Mouse (Mus musculus) CD8-positive naive resting alpha-beta T cell, adult 2 months (primary cell): ENCODE results near the gene Fam213a.
A peak's percentile ranks its signal among the peaks of the same experiment; 100 is the strongest.

Source experiments
- DNase-seq, 2 experiments: peaks; one replicate each; pipeline ENCODE4 v3.0.0; 2022; ENCODE audit warnings: low read depth in 2 of 2, low spot score in 2 of 2

Fam213a gene

DNA sequence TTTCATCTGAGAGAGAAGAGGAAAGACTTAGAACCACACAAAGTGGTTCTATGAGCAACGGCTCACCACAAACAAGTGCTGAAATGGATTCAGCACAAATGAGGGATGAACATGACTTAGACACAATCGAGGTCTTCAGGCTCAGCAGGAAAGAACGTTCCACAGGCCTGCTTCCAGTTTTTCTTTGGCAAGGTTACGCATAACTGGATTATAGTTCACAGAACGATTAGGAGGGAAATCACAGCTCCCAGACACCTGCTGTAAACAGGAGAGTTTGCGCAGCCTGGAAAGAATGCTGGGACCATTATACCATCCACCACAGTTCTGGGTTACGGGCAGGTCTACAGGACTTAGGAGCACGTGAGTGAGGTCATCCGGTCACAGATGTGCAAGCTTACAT lies 7.9 kb downstream of the Fam213a start:
- no peak for DNase-seq

GRCm38 (mm10) chr14:41004201-41005141 lies 9.1 kb downstream of the Fam213a start:
- DNase-seq: no peak

GRCm38 (mm10) chr14:41001576-41001975 lies 12.0 kb downstream of the Fam213a start:
- no peak for DNase-seq

GRCm38 (mm10) chr14:41000801-41001200 lies 12.8 kb downstream of the Fam213a start:
- no peak for DNase-seq

GRCm38 (mm10) chr14:40999904-41000645 lies 13.5 kb downstream of the Fam213a start:
- DNase-seq: peak in 1 of 2 experiments; percentile 10

GRCm38 (mm10) chr14:40996171-40996570 lies 17.4 kb downstream of the Fam213a start:
- no peak for DNase-seq

- DNase-seq: no peak
These were observed 21.1 kb downstream of the Fam213a start for GRCm38 (mm10) chr14:40992464-40992863.

DNA sequence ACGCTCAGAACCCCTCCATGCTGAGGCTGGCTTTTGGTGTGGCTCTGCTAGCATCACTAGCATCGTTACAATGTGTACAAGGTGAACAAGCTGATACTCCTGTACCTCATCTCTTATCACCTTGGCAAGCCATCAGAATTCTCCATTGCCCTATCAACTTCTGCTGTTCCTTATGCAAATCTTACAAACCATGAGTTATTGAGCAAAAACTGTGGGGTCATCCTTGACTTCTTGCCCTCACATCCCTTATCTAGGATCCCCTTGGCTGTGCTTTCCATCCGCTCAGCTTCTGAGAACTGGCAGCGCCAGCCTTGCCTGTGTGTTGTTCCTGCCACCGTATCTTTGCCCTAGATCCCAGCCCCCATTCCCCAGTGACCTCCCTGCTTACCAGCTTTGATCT lies 24.8 kb downstream of the Fam213a start:
- DNase-seq: no peak

- no peak for DNase-seq
These were observed 26.4 kb downstream of the Fam213a start for GRCm38 (mm10) chr14:40987184-40987583.

DNA sequence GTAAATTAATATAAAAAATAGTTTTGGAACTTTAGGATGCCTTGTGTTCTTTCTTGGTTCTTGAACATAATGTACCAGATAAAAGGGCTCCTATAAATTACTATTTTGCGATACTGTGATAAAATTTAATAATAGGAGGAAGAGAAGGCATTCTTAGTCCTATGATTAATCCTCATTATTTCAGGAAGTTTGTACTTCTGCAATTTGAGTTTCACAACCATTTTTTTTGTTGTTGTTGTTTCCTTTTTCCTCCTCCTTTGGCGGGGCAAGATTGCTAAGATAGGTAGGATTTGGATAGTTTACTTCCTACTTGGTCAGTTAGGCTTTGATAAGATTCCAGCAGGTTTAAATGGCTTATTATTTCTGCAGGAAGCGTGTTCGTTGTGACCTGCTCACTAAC lies 28.0 kb downstream of the Fam213a start:
- no peak for DNase-seq

- no peak for DNase-seq
These were observed 33.9 kb downstream of the Fam213a start for GRCm38 (mm10) chr14:40979723-40980122.

GRCm38 (mm10) chr14:40979002-40979401 lies 34.6 kb downstream of the Fam213a start:
- DNase-seq: no peak

DNA sequence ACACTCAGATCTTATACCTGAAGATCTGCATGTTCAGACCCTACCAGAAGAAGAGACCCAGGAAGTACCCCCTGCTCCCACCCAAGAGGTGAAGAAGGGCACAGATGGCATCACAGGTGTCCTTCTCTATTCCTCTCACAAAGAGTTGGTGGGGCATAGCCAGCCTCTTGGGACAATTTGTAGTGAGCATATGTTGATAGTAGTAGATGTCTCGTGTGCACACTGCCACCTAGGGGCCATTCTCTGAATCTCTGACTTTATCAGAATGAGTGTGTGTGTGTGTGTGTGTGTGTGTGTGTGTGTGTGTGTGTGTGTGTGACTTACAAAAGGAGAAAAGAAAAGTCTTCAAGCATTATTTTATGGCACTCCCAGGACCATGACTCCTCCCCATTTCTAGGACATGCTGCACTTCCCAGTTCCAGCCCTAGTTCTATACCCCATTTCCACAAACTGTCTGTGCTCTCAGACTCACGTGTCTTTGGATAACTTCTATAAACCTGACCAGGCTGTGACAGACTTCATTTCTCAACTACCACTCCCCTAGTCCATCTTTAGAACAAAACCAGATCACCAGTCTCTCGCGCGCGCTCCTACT lies 38.4 kb downstream of the Fam213a start:
- peak; percentile 60 to 74 for DNase-seq

GRCm38 (mm10) chr14:40968051-40968450 lies 45.5 kb downstream of the Fam213a start:
- DNase-seq: no peak

- DNase-seq: no peak
These were observed 46.0 kb downstream of the Fam213a start for GRCm38 (mm10) chr14:40967598-40967900.

GRCm38 (mm10) chr14:40966862-40967597 lies 46.6 kb downstream of the Fam213a start:
- peak; percentile 91 to 94 for DNase-seq

DNA sequence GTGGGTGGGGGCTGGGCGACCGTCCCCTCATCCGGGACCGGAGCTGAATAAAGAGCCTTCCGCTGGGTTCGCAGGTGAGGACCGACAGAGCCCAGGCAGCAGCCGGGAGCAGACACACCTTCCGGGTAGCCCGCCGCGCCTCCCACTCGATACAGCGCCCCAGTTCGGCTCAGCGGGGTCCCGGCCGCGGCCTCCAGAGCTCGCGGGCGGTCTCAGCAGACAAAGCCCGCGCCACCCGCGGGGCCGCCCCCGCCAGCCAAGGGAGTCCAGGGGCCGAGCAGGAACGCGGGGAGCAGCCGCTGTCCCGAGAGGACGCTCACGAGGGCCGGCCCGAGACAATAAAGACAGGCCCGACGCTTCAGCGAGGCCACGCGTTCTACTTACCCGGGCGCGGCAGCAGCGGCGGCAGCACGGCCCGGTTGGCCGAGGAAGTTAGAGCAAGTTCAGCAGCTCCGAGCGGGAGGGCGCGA lies 47.2 kb downstream of the Fam213a start, which contains the start of gene Tspan14:
Tspan14 (minus strand) TSS at position 416 of the 470 bp plus-strand sequence.
- DNase-seq: peak; percentile 57 to 62

- DNase-seq: no peak
These were observed 47.9 kb downstream of the Fam213a start for GRCm38 (mm10) chr14:40965507-40966356.

DNA sequence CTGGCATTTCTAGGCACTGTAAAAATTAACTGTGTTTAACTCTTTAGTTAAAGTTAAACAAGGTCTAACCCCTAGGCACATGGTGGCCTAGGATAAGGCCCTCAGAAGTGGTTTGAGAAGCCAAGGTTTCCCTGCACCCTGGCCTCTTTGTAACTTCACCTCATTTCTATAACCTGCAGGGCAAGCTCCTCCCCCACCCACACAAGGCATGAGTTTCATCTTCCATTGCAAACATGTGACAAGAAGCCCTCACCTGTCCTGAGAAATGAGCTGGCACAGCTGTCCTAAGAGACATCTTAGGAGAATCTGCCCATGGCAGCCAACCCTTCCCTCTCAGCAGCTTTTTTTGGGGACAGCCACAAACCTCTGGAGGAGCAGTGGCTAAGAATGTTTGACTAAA lies 48.7 kb downstream of the Fam213a start:
- DNase-seq: no peak

DNA sequence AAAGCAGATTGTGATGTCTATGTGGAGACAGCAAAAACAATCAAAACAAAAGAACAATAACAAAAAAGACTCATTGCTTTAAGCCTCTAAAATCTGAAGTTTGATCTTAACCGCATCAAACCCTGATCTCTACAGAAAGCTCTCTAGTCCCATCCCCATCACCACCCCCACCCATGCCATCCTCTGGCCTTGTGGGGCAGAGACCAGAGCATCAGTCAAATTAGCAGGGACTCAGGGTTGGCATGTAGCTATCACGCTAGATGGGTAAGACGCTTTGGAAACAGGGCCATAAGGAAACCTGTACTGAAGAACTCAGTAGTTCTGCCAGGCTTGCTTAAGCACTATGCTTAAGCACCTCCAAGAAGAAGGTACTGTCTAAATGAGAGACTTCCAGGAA lies 49.4 kb downstream of the Fam213a start:
- no peak for DNase-seq
